Mouse (Mus musculus): Measurements from ENCODE around the gene Slc35b2. TPM values are rescaled to one million over a fixed set of nuclear protein-coding genes. Genes with fewer than 3 reads are reported as not detected.

Gene Slc35b2
- total and polyA plus RNA-seq, 2 experiments from 2014 or later, result 83.8 to 87.0 TPM

DNA sequence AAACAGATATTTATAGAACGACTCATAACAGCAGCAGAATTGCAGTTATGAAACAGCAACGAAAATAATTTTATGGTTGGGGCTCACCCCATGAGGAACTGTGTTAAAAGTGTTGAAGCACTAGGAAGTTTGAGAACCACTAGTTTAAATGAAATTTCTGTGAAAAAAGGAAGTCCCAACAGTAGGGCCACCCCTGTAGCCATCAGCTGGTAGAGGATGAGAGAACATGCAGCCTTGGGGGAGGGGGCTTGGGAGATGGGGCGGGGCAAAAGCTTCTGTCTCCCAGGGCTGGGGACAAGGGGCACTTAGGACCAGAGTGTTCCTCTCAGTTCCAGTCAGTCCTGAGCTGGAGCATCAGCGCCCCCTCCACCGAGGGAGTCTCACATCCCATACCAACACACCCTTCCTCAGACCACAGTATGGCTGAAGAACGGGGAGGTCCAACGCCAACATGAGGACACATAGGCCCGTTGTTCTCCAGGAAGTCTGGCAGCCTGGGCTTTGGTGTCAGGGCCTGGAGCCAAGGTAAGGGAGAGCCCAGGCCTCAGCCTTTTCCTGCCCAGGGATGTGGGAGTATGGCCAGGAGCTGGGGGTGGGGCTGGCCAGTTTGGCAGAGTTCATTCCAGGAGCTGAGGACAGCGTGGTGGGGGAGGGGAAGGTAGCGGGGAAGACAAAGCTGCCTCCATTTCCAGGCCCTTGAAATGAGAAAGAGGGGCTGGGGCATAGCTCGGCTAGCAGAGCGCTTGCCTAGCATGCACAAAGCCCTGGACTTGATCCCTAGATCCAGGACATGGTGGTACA, 20.6 kb downstream of the Slc35b2 start:
- Histone ChIP-seq H3K4me2 (ENCODE audit: low read depth) (no peak overlapping the region), H3K4me1 (ENCODE audit: insufficient read depth) (no peaks in the 10 kb centered on the region), H3K27me3 (ENCODE audit: insufficient read depth, low read length) (no peaks in the 10 kb centered on the region), H3K9ac (peak overlapping the region; percentile 14; the same call in 1 of the 2 replicates), H3K9me3 (ENCODE audit: low read length) (no peaks in the 10 kb centered on the region), H3K4me3 (ENCODE audit: low read depth, low read length) (no peak overlapping the region), H3K36me3 (ENCODE audit: insufficient read depth) (peaks cover 13% of the 10 kb centered on the region; the same call in 1 of the 2 replicates), H3K27ac (ENCODE audit: low read depth, low read length) (peak overlapping the region; percentile 71)
- ATAC-seq (peak; percentile 74), DNase-seq (peak; percentile 74)
- 31% methylated on average over 12 of the region's 12 CpGs for WGBS
- no peak for TF ChIP-seq CTCF (IDR thresholded peaks at IDR 0.05; ENCODE audit: low read depth)

DNA sequence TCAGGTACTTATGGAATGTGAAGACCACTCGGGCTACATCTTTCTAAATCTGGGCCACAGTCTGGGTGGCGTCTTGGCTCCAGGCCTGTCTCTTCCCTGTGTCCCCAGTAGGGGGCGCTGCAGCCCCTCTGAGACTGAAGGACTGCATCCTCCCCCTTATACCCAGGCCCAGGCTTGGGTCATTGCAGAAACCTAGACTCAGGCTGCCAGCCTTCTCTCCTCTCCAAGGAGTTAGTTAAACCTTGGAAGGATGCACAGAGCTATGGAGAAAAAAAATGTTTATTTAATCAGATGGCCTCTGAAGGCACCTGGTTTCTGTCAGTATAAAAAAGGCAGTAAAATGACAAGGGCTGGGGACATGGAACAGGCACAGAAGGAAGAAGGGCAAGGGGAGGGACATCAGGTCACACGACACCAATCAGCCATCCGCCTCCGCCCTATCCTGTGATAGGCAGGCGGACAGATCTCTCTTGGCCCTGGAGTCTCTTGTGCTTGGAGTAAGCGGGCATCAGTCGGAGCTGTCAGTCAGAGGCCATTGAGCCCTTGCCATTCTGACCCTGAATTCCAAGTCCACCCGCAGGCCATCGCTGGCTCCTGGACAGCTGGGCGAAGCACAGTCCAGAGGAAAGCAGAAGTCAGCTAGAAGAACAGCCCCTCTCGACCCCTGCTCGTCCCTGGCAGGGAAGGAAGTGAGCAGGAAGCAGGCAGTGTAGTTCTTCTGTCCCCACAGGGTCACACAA, 21.4 kb downstream of the Slc35b2 start:
- Histone ChIP-seq H3K36me3 (ENCODE audit: insufficient read depth) (peaks cover 19% of the 10 kb centered on the region), H3K4me1 (ENCODE audit: insufficient read depth) (no peaks in the 10 kb centered on the region), H3K9me3 (ENCODE audit: low read length) (no peaks in the 10 kb centered on the region), H3K4me3 (ENCODE audit: low read depth, low read length) (no peak overlapping the region), H3K4me2 (ENCODE audit: low read depth) (no peak overlapping the region), H3K27me3 (ENCODE audit: insufficient read depth, low read length) (no peaks in the 10 kb centered on the region), H3K9ac (peak overlapping the region; percentile 14; the same call in 1 of the 2 replicates), H3K27ac (ENCODE audit: low read depth, low read length) (peak overlapping the region; percentile 71)
- ATAC-seq, result peak; percentile 76
- peak; percentile 84 for DNase-seq
- 33% methylated on average over 14 of the region's 14 CpGs for WGBS
- TF ChIP-seq CTCF (IDR thresholded peaks at IDR 0.05; ENCODE audit: low read depth), result peak; percentile 86

DNA sequence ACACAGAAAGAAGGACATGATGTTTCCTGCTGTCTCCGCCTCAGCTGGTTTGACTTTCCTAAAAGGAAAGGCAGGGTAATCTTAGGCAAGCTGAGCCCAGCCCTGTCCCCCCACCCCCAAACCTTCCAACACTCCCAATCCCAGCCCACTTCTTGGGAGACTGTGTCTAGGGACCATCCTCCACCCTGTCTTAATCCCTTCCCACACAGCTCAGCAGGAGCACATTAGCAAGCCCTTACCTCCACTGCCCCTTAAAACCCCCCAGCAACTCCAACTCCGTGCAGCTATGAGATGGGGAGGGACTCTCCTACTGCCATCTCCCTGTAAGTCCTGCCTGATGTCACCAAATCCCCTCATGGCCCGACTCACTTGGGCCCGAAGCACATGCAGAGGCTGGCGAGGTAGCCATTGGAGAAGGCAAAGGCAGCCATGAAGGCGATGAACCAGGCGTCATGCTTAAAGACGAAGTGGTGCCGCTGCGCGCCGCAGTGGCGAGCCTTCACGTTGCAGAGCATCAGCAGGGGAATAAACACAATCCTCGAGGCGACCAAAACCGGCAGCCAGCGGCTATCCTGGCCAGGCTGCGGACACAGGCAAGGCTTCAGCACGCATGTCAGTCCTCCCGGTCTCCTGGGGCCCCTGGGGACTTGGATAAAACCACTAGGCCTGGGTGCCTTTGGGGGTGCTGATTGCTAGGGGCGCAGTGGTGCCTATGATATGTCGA, 22.2 kb downstream of the Slc35b2 start:
- H3K36me3 ChIP-seq (ENCODE audit: insufficient read depth), result peaks cover 19% of the 10 kb centered on the region
- peak overlapping the region; percentile 71; the same call in 1 of the 2 replicates for H3K27ac ChIP-seq (ENCODE audit: low read depth, low read length)
- ATAC-seq (no peak), DNase-seq (no peak)
- H3K9me3 ChIP-seq (ENCODE audit: low read length), result no peaks in the 10 kb centered on the region
- no peak overlapping the region for H3K9ac ChIP-seq
- TF ChIP-seq CTCF (IDR thresholded peaks at IDR 0.05; ENCODE audit: low read depth), result no peak
- WGBS, result 68% methylated on average over 23 of the region's 23 CpGs
- H3K4me3 ChIP-seq (ENCODE audit: low read depth, low read length), result no peak overlapping the region
- no peaks in the 10 kb centered on the region for H3K27me3 ChIP-seq (ENCODE audit: insufficient read depth, low read length)
- H3K4me1 ChIP-seq (ENCODE audit: insufficient read depth), result no peaks in the 10 kb centered on the region
- H3K4me2 ChIP-seq (ENCODE audit: low read depth), result no peak overlapping the region

DNA sequence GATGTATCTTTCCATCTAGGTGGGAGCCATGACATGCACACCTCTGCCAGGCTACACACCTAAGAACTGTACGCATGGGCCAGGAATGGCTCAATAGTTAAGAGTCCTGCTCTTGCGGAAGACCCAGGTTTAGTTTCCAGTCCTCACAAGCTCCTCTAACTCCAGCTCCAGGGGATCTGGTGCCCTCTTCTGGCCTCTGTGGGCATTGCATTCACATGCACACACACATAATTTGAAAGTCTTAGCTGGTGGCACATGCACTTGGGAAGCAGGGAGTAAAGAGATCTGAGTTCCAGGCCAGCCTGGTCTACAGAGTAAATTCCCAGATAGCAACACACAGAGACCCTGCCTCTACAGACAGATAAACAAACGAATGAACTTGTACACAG, 22.8 kb downstream of the Slc35b2 start:
- Histone ChIP-seq H3K4me2 (ENCODE audit: low read depth) (no peak overlapping the region), H3K36me3 (ENCODE audit: insufficient read depth) (peaks cover 19% of the 10 kb centered on the region), H3K9me3 (ENCODE audit: low read length) (no peaks in the 10 kb centered on the region), H3K9ac (no peak overlapping the region), H3K27me3 (ENCODE audit: insufficient read depth, low read length) (no peaks in the 10 kb centered on the region), H3K27ac (ENCODE audit: low read depth, low read length) (no peak overlapping the region), H3K4me3 (ENCODE audit: low read depth, low read length) (no peak overlapping the region), H3K4me1 (ENCODE audit: insufficient read depth) (no peaks in the 10 kb centered on the region)
- TF ChIP-seq CTCF (IDR thresholded peaks at IDR 0.05; ENCODE audit: low read depth), result peak; percentile 48
- DNase-seq, result no peak
- no peak for ATAC-seq
- WGBS, result over 99% methylated on average over 3 of the region's 3 CpGs

DNA sequence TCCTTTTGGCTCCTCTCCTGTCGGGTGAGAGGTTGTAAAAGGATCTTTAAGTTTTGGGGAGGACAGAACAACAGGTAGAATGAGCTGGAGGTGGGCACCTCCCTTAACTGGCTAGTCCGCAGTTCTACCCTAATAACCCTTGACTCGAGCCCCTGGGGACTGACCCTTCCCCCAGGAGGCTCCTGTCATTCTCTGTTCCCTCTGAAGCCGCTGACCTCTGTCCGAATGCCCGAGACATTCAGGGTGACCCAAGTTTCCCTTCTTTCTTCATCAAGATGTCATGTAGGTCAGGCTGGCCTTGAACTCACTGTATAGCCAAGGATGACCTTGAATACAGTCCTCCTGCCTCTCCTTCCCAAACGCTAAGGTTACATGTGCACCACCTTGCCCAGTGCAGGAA, 24.7 kb downstream of the Slc35b2 start:
- Histone ChIP-seq H3K4me3 (ENCODE audit: low read depth, low read length) (no peak overlapping the region), H3K27ac (ENCODE audit: low read depth, low read length) (no peak overlapping the region), H3K27me3 (ENCODE audit: insufficient read depth, low read length) (no peaks in the 10 kb centered on the region), H3K9ac (no peak overlapping the region), H3K9me3 (ENCODE audit: low read length) (no peaks in the 10 kb centered on the region), H3K36me3 (ENCODE audit: insufficient read depth) (peaks cover 19% of the 10 kb centered on the region), H3K4me2 (ENCODE audit: low read depth) (no peak overlapping the region), H3K4me1 (ENCODE audit: insufficient read depth) (peaks cover 11% of the 10 kb centered on the region)
- TF ChIP-seq CTCF (IDR thresholded peaks at IDR 0.05; ENCODE audit: low read depth), result no peak
- no peak for ATAC-seq
- DNase-seq, result no peak
- 94% methylated on average over 7 of the region's 7 CpGs for WGBS

DNA sequence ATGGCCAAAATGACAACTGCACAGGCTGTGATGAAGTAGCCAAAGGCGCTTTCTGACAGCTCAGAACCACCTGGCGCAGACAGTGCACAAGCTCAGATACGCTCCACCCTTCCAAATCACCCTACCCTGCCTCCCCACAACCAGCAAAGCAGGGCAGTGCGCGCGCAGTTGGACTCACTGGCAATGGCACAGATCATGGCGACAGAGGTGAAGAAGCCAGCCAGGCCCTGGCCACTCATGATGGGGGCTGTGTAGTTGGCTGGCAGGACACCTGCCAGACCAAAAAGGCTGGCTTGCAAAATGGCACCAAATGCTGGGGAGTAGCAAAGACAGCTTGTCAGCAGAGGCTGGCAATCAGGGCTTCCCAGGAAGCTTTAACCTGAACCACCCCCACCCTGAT, 25.6 kb downstream of the Slc35b2 start:
- peaks cover 19% of the 10 kb centered on the region for H3K36me3 ChIP-seq (ENCODE audit: insufficient read depth)
- 98% methylated on average over 7 of the region's 7 CpGs for WGBS
- no peak overlapping the region for H3K9ac ChIP-seq
- ATAC-seq, result no peak
- H3K4me2 ChIP-seq (ENCODE audit: low read depth), result no peak overlapping the region
- TF ChIP-seq CTCF (IDR thresholded peaks at IDR 0.05; ENCODE audit: low read depth), result no peak
- no peak for DNase-seq
- no peak overlapping the region for H3K4me3 ChIP-seq (ENCODE audit: low read depth, low read length)
- H3K4me1 ChIP-seq (ENCODE audit: insufficient read depth), result peaks cover 17% of the 10 kb centered on the region
- H3K27ac ChIP-seq (ENCODE audit: low read depth, low read length), result no peak overlapping the region
- H3K9me3 ChIP-seq (ENCODE audit: low read length), result no peaks in the 10 kb centered on the region
- no peaks in the 10 kb centered on the region for H3K27me3 ChIP-seq (ENCODE audit: insufficient read depth, low read length)
